Mouse (Mus musculus) embryonic fibroblast, embryonic 13.5 days (primary cell): ENCODE measurements around the gene Upk1b.

ENCODE experiments used
- CTCF ChIP-seq: IDR thresholded peaks from 2 replicates; pipeline ENCODE4 v1.5.1; 2011; ENCODE audit warnings: mild to moderate bottlenecking, control low read depth, low read length, moderate library complexity, borderline replicate concordance; ENCODE audit not compliant: insufficient read depth
- POLR2A ChIP-seq: IDR thresholded peaks from 2 replicates; pipeline ENCODE4 v1.6.1; 2011; ENCODE audit warnings: low read depth, mild to moderate bottlenecking, control low read depth, low read length, moderate library complexity

DNA sequence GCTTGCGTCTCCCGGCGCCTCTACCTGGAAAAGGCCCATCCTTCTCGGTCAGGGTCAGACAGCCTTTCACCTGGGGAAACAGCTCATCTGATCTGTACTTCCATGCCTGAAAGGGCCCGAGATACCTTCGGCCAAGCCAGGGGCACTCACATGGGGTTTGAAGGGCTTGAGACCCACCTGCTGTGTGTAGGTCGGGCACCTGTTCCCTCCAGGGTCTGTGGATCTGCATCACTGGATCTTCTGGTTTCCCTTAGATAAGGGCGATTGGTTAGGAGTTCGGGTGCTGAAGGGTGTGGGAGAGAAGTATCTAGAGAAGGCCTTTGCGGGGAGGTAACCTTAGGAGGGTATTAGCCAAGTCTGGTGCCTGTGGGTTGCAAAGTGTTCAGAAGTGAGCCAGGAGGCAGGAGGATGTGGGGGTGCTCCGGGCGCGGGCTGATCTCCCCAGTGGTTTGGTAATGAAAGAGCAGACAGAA is 57.4 kb downstream of the Upk1b start:
- TF ChIP-seq POLR2A: no peak
- TF ChIP-seq CTCF: no peak
